Mouse (Mus musculus): ENCODE data around the gene Usp49.

GRCm38 (mm10) chr17:47704692-47705091, 74.2 kb downstream of the Usp49 start:
- TF ChIP-seq CTCF (IDR thresholded peaks at IDR 0.05; ENCODE audit: extremely low read depth, insufficient read depth, insufficient read length, insufficient replicate concordance) (no peak), POLR2A (IDR thresholded peaks at IDR 0.05; ENCODE audit: low read depth, low read length) (no peak)

Measured in spleen, adult 2 months (tissue).